ENCODE assay signal across 9 mouse cellular contexts in the genomic region with DNA sequence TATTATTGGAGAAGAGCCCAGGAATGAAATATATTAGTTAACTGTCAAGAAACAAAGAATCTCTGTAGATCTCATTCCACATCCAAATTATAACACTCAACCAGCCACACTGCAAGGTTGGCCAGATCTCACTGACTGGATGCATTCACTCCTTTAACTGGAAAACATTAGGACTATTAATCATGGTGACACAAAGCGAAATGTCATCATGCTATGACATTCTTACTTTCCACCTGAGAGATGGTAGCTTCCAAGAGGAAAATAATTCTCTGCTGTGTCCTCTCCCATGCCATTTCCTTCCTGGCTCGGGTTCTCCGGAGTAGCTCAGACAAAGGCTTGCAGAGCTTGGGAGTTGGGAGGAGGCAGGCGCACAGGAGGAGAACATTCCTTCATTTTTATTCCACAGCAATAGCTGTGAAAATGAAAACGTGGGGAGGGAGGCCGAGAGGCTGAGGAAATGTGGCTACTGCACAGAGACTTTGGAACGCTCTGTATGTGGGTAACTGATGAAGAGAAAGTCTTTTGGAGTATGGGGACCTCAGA. TPM values are rescaled to one million over a fixed set of nuclear protein-coding genes. Genes with fewer than 3 reads are reported as not detected.
DNase-seq lines count a peak whose midpoint lies in the region; ATAC-seq and TF ChIP-seq lines count a peak whose summit lies in the region.
"Had no signal": no experiment of that assay in that cellular context is flagged by ENCODE, and none has a peak within 500 bp of the region (broad histone marks: within the 10 kb centered on the region; RNA-seq: fewer than 3 reads in every experiment).

No protein-coding gene starts in this region.

- TF ChIP-seq EP300 in lung, postnatal 0 days (IDR thresholded peaks at IDR 0.05), result no peak

- no peak overlapping the region for H3K4me3 ChIP-seq in heart, embryonic 10.5 days
- peak overlapping the region; percentile 9 for H3K4me3 ChIP-seq in lung, adult 2 months (replicated peaks; ENCODE audit: extremely low read depth, low read depth, low read length)
- no peak overlapping the region for H3K4me3 ChIP-seq in forebrain, embryonic 12.5 days (replicated peaks)
- H3K4me3 ChIP-seq in lung, postnatal 0 days (ENCODE audit: low read depth, low read length), result no peak overlapping the region

- no peak; the same call in 1 of the 2 replicates for TF ChIP-seq POLR2A in lung, adult 2 months (IDR thresholded peaks at IDR 0.05; ENCODE audit: borderline replicate concordance, extremely low read depth, low read depth, low read length)

- H3K9me3 ChIP-seq in heart, embryonic 10.5 days, result no peaks in the 10 kb centered on the region
- H3K9me3 ChIP-seq in forebrain, embryonic 12.5 days, result no peaks in the 10 kb centered on the region
- no peaks in the 10 kb centered on the region for H3K9me3 ChIP-seq in lung, postnatal 0 days (ENCODE audit: low read length)

- no peaks in the 10 kb centered on the region for H3K27me3 ChIP-seq in heart, embryonic 10.5 days (ENCODE audit: insufficient read depth, poor library complexity, severe bottlenecking)
- H3K27me3 ChIP-seq in forebrain, embryonic 12.5 days, result no peaks in the 10 kb centered on the region
- no peaks in the 10 kb centered on the region for H3K27me3 ChIP-seq in lung, postnatal 0 days (replicated peaks; ENCODE audit: insufficient read depth, low read length)

- ATAC-seq in forebrain, embryonic 12.5 days (ENCODE audit: low FRiP score), result no peak
- ATAC-seq in lung, postnatal 0 days, result peak; percentile 15; the same call in 1 of the 2 replicates
- no peak for ATAC-seq in monocyte, adult 5-6 weeks (replicated peaks; ENCODE audit: insufficient number of reproducible peaks, low FRiP score, low TSS enrichment, poor library complexity, severe bottlenecking)
- ATAC-seq: liver, postnatal 0 days had no signal

- no peak for TF ChIP-seq CTCF in lung, adult 2 months (IDR thresholded peaks at IDR 0.05; ENCODE audit: insufficient read depth, low read length)
- TF ChIP-seq CTCF in lung, postnatal 0 days (IDR thresholded peaks at IDR 0.05), result no peak

- H3K4me1 ChIP-seq in heart, embryonic 10.5 days, result peaks cover 45% of the 10 kb centered on the region
- peaks cover 31% of the 10 kb centered on the region for H3K4me1 ChIP-seq in lung, adult 2 months (ENCODE audit: control insufficient read depth, insufficient read depth, low read length)
- H3K4me1 ChIP-seq in forebrain, embryonic 12.5 days, result peaks cover 29% of the 10 kb centered on the region
- peaks cover 10% of the 10 kb centered on the region; the same call in 1 of the 2 replicates for H3K4me1 ChIP-seq in lung, postnatal 0 days (ENCODE audit: insufficient read depth, low read depth, low read length)

- H3K36me3 ChIP-seq in heart, embryonic 10.5 days, result no peaks in the 10 kb centered on the region
- no peaks in the 10 kb centered on the region for H3K36me3 ChIP-seq in forebrain, embryonic 12.5 days (replicated peaks)
- no peaks in the 10 kb centered on the region for H3K36me3 ChIP-seq in lung, postnatal 0 days (ENCODE audit: insufficient read depth, low read length)

- H3K4me2 ChIP-seq in forebrain, embryonic 12.5 days, result no peak overlapping the region
- H3K4me2 ChIP-seq in lung, postnatal 0 days (replicated peaks; ENCODE audit: low read depth, low read length), result no peak overlapping the region

- 60% methylated on average over 7 of the region's 7 CpGs for WGBS in heart, embryonic 10.5 days
- WGBS in lung, adult 2 months, result 33% methylated on average over 7 of the region's 7 CpGs
- 42% methylated on average over 7 of the region's 7 CpGs for WGBS in forebrain, embryonic 12.5 days
- whole genome bisulfite sequencing in lung, postnatal 0 days, result 29% methylated on average over 7 of the region's 7 CpGs

- peak; percentile 84 for DNase-seq in heart, adult 11 months
- no peak for DNase-seq in heart, embryonic 10.5 days (ENCODE audit: low spot score)
- no peak for DNase-seq in lung, adult 2 months
- DNase-seq in lung, postnatal 25 days (ENCODE audit: low spot score), result no peak
- no peak for DNase-seq in lung, postnatal 0 days (ENCODE audit: low spot score)
- DNase-seq in spleen, postnatal 10 days (ENCODE audit: low spot score in 2 of 2), result no peak
- DNase-seq: liver, postnatal 0 days had no signal

- H3K27ac ChIP-seq in heart, embryonic 10.5 days, result no peak overlapping the region
- peak overlapping the region; percentile 32; the same call in 1 of the 2 replicates for H3K27ac ChIP-seq in forebrain, embryonic 12.5 days
- no peak overlapping the region for H3K27ac ChIP-seq in lung, postnatal 0 days (ENCODE audit: low read length)

- H3K9ac ChIP-seq in forebrain, embryonic 12.5 days, result no peak overlapping the region
- H3K9ac ChIP-seq in lung, postnatal 0 days (replicated peaks; ENCODE audit: low read depth), result no peak overlapping the region
- H3K9ac ChIP-seq: liver, postnatal 0 days had no signal

RNA-seq across cellular contexts. Expression of gene Dock4, which starts 17.0 kb away (rescaled TPM):
- polyA plus RNA-seq in heart, embryonic 10.5 days (2016; fragmentation: Nextera tagmentation; extraction: Ambion mirVana), result 7.4 and 10.5 TPM in 2 replicates
- polyA plus RNA-seq in lung, adult 2 months (2012; rRNA removed), result 19.7 and 21.9 TPM in 2 replicates
- polyA plus RNA-seq in forebrain, embryonic 12.5 days (2016; fragmentation: Nextera tagmentation; extraction: Ambion mirVana), result 25.9 and 32.7 TPM in 2 replicates
- polyA plus RNA-seq in lung, postnatal 0 days (2015; fragmentation: Nextera tagmentation; extraction: Ambion mirVana), result 18.5 and 23.4 TPM in 2 replicates
- total RNA-seq in monocyte, adult 5-6 weeks (2017), result 8.9 to 13.2 TPM (median 9.0 TPM) in 3 replicates

RNA-seq across cellular contexts. Expression of gene Zfp277, which starts 17.1 kb away (rescaled TPM):
- 32.4 and 38.9 TPM in 2 replicates for polyA plus RNA-seq in heart, embryonic 10.5 days (2016; fragmentation: Nextera tagmentation; extraction: Ambion mirVana)
- 3.5 and 6.1 TPM in 2 replicates for polyA plus RNA-seq in lung, adult 2 months (2012; rRNA removed)
- polyA plus RNA-seq in forebrain, embryonic 12.5 days (2016; fragmentation: Nextera tagmentation; extraction: Ambion mirVana), result 29.7 and 29.8 TPM in 2 replicates
- 25.8 and 30.1 TPM in 2 replicates for polyA plus RNA-seq in lung, postnatal 0 days (2015; fragmentation: Nextera tagmentation; extraction: Ambion mirVana)
- 28.1 to 46.3 TPM (median 43.7 TPM) in 3 replicates for total RNA-seq in monocyte, adult 5-6 weeks (2017)
